Mouse (Mus musculus) gastrocnemius, adult 2 months (tissue): ENCODE measurements around the gene Syn3. TPM values are rescaled to one million over a fixed set of nuclear protein-coding genes. Genes with fewer than 3 reads are reported as not detected.

Source experiments
- DNase-seq: peaks from one replicate; pipeline ENCODE4 v3.0.0; 2022
- H3K27ac ChIP-seq: fragments of 200-600 bp; 2 replicates; pipeline ENCODE4 v1.8.1; 2022; ENCODE audit warnings: mild to moderate bottlenecking
- H3K4me3 ChIP-seq: fragments of 200-600 bp; 2 replicates; pipeline ENCODE4 v1.8.1; 2022; ENCODE audit warnings: mild to moderate bottlenecking, moderate library complexity
- CTCF ChIP-seq: fragments of 200-600 bp; IDR thresholded peaks from 2 replicates; pipeline ENCODE4 v1.8.1; 2022; ENCODE audit warnings: antibody characterized with exemption, mild to moderate bottlenecking, moderate library complexity
- intact Hi-C: fragments of 180-260 bp; cut with DNase I; formaldehyde crosslinking; loops from one replicate; pipeline ENCODE4 v1.15.1; 2025
- total RNA-seq, 2 experiments: library from RNA; stranded (reverse); gene quantifications; 2 replicates each; pipeline ENCODE4 v1.2.3; 2021

Gene Syn3
- total RNA-seq, 2 experiments from 2014 or later = 0.28 TPM

DNA sequence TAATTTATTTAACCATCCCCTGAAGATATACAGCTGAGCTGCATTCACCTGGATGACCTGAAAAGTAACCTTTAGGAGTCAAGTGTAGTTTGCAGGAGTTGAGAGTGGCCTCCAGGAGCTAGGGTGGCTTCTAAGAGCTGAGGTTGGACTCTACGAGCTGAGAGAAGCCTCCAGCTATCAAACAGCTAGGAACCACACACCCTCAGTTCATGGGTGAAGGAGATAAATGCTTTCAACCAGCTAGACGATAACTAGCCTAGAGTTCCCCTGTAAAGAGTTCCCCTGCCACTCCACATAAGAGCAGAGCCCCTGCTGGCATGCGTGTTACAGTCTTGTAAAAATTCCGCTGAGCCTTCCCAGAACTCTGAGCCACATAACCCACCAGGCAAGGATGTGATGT is 129.3 kb downstream of the Syn3 start:
- no peak for TF ChIP-seq CTCF
- Histone ChIP-seq H3K27ac (no peak overlapping the region), H3K4me3 (no peak overlapping the region)
- DNase-seq = no peak
- intact Hi-C loops = no loop called here

DNA sequence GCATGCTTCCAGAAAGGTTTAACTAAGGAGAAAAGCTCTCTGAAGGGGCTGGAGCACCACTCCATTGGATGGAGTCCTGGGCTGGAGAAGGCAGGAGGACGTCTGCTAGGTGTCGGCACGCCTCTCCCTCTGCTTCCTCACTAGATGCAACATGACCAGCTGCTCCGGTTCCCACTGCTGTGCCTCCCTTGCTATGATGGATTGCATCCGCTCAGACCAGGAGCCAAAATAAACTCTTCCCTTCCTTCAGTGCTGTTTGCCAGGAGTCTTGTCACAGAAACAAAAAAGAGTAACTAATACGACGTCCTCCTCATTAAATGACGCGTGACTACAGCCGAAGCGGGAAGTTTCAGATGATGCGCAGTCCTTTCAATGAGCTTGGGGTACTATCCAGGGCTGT is 129.9 kb downstream of the Syn3 start:
- intact Hi-C loops = no loop called here
- Histone ChIP-seq H3K4me3 (no peak overlapping the region), H3K27ac (no peak overlapping the region)
- DNase-seq = no peak
- no peak for TF ChIP-seq CTCF

DNA sequence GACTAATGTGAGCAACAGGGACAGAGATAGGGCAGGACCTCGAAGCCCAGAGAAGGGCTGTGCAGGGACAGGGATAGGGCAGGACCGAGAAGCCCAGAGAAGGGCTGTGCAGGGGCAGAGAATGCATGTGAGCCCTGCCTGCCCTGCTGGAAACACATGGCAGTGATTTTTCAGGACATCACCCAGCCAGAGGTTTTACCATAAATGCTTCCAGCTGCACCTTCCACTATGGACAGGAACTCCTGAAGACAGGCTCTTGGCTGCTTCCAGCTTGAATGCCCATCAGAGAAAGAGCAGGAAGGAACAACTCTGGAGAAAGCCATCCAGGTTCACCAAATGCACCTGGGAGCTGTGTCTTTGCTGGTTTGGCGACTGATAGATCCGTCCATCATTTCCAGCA is 131.3 kb downstream of the Syn3 start:
- intact Hi-C loops = no loop called here
- no peak for TF ChIP-seq CTCF
- Histone ChIP-seq H3K4me3 (no peak overlapping the region), H3K27ac (no peak overlapping the region)
- DNase-seq = no peak

DNA sequence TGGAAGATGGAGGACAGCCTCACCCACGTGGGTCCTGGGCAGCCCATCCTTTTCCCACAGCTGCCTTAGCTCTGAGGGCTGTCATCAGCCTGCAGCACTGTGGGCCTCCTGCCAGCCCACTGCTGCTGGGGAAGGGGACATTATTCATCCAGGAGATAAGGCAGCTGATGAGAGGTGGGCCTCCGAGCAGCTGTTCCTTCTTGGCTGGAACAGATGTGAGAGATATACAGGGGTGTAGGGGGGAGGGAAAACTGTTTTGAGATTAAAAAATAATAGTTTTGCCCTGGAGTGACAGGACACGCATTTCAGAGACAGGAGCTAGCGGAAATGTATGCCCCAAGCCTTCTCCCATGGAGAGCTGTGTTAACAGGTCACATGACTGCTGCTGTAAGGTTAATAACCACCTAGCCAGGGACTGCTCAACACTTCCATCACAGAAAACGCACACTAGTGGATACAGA is 133.0 kb downstream of the Syn3 start:
- intact Hi-C loops = no loop called here

DNA sequence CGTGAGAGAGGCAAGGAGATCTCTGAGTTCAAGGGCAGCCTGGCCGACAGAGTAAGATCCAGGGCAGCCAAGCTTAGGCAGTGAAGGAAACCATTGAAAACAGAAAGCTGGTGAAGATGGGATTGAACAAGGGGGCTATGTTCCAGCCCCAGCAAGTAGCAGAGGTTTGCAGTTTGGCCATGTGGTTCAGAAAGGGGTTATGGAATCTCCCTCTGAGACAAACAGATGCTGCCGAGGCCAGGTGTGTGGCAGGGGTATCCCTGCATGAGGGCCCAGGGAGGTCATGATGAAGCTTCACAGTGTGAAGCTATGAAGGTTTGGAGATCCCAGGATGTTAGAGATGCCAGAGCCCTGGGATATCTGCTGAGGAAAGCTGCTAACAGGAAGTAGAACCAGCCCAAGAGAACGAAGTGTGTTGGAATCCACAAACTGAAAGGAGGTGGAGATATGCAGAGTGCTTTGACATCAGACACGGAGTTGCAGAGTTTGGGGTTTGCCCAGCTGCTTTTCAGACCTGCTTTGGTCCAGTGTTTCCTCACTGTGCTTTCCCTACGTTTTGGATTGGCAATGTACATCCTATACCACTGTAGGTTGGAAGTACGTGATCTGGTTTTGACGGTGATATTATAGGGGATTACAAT is 134.9 kb downstream of the Syn3 start:
- intact Hi-C loops = no loop called here
- no peak for DNase-seq
- Histone ChIP-seq H3K4me3 (no peak overlapping the region), H3K27ac (no peak overlapping the region)
- no peak for TF ChIP-seq CTCF

More for the DNA sequence above, 133.0 kb downstream of the Syn3 start:
- TF ChIP-seq CTCF = no peak
- no peak for DNase-seq
- Histone ChIP-seq H3K27ac (no peak overlapping the region), H3K4me3 (no peak overlapping the region)

DNA sequence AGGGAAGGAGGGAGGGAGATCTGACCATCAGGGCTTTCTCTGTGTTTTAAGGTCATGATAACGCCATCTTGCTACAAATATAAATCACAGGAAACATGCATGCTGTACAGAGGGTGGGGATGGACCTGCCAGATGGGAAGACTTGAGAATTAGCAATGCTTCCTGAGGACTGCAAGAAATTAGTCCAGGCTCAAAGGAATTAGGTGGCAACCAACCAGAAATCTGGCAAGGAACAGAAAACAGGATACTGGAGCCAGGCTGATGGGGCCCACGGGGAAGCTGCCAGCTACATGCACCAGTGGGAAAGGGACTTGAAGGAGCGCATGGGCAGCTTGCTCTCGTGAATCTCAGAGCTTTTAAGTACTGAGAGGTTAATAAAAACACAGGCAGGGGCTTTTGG is 139.0 kb downstream of the Syn3 start:
- intact Hi-C loops = loop anchor here (5.0 kb wide), 2 partner anchors 47 to 93 kb away; no protein-coding TSS in a partner anchor
- no peak for TF ChIP-seq CTCF
- H3K4me3 ChIP-seq = no peak overlapping the region
- peak; percentile 51 for DNase-seq
- H3K27ac ChIP-seq = peak overlapping the region; percentile 49; the same call in 1 of the 2 replicates

DNA sequence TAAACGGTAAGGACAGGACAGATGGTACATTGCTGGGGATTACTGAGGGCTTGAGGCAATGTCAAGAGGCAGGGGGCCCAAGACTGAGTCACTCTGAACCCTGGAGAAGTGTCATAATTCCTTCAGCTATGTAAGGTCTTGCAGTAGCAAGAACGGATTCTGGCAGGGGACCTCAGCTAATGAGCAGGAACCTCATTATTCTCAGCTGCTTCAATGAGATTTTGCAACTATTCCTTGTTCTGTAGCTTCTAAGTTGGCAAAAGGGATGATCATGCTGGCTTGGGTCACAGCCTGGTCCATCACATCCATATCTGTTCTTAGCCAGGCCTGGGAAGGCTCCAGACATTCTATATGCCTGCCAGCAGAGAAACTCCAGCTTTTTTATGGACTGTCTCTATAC is 139.5 kb downstream of the Syn3 start:
- Histone ChIP-seq H3K4me3 (no peak overlapping the region), H3K27ac (peak overlapping the region; percentile 49; the same call in 1 of the 2 replicates)
- DNase-seq = no peak
- intact Hi-C loops = loop anchor here (5.0 kb wide), 2 partner anchors 47 to 93 kb away; no protein-coding TSS in a partner anchor
- TF ChIP-seq CTCF = no peak

DNA sequence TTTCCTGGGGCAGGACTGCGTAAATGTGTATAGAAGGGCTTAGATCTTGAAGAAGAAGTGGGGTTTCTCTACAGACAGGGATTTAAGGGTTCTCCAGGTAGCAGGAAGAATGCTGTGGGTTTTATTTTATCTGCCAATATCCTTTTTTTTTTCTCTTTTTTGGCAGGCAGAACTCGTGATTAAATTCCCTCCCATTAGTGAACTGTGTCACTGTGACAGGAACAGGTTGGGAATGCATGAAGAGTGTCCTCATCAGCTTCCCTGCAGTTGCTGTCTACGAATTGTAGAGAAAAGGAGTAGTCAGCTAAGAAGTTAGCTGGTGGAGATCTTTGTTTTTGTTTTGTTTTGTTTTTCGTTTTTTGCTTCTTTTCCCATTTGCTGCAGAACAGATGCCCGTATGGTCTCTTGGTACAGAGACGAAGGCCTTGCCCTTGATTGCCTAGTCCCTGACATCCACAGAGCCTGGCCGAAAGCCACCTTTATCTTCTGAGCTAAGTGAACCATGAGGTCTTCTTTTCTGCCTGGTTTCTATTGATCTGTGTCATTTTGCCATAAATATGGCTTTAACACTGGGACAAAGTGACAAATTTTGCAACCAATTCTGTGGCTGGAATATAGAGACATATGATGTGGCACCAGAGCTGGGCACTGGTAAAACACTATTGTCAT is 140.3 kb downstream of the Syn3 start:
- intact Hi-C loops = loop anchor here (5.0 kb wide), 2 partner anchors 46 to 94 kb away; no protein-coding TSS in a partner anchor
- Histone ChIP-seq H3K4me3 (no peak overlapping the region), H3K27ac (no peak overlapping the region)
- no peak for DNase-seq
- TF ChIP-seq CTCF = no peak

DNA sequence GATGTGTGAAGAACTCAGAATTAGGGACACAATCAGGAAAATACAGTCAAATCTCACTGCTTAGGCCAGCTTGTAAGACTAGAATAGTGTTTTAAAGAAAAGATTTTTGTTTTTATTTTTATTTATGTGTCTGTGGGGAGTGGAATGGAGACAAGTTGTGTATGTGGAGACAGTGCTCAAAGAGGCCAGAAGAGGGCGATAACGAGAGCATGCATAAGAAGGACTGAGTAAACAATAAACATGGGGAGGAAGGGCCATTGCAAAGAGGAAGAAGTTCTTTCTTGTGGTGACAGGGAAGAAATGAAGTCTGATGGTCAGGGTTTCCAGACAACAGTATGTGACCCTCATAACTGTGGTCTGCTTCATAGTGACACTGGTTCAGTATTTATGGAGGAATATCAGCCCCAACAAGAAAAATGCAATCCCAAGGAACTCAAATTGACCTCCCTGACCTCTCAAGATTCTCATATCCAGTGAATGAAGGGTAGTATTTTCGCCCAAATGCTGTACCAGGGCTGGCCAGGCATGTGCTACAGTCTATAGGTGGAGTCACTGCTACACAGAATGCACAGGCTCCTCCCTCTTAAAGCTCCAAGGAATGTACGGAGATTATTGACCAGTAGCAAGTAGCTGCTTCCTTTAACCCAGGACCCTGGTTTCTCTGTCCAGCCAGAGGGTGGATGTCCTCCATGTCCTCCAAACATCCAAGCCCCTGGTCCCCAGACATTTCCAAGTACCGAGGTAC is 141.7 kb downstream of the Syn3 start:
- peak; percentile 68 for TF ChIP-seq CTCF
- intact Hi-C loops = loop anchor here (5.0 kb wide), 2 partner anchors 45 to 95 kb away; no protein-coding TSS in a partner anchor

DNA sequence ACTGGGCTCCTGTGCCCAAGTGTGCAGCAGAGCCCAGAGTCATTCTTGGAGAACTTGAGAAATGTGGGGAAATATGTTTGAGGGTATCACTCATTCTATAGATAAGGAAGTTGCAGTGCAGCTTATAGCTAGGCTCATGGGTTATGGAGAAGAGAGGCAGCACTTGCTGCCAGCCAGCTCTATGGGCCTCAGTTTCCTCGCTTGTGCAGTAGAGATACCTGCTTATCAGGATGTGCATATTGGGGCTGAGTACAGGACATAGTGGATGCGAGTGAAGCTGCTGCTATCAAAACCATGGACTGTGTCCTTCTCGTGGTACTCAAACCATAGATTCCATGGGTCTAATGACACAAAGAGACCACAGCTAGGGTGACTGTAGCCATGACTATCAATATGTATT is 146.2 kb downstream of the Syn3 start:
- Histone ChIP-seq H3K27ac (no peak overlapping the region), H3K4me3 (no peak overlapping the region)
- TF ChIP-seq CTCF = no peak
- DNase-seq = no peak
- intact Hi-C loops = no loop called here

More for the DNA sequence above, 141.7 kb downstream of the Syn3 start:
- H3K27ac ChIP-seq = no peak overlapping the region
- no peak for DNase-seq
- no peak overlapping the region for H3K4me3 ChIP-seq

DNA sequence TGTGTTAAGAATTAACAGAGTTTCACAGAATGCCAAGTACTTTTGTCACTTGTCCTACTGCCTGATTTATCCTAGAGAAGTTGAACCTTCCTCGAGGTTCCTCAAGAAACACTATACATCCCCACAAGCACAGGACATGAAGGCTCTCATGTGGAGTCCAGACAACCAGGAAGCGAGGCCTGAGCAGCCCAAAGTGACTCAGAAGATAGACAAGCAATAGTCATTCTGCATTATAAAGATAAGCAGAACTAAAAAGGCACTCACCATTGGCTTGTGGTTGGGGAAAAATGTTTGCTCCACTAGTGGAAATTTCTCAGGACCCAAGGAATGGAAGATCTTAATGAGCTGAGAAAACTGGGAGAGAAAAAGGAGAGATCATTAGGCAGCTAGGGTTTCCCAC is 147.4 kb downstream of the Syn3 start:
- no peak for TF ChIP-seq CTCF
- Histone ChIP-seq H3K27ac (no peak overlapping the region), H3K4me3 (no peak overlapping the region)
- intact Hi-C loops = no loop called here
- no peak for DNase-seq

DNA sequence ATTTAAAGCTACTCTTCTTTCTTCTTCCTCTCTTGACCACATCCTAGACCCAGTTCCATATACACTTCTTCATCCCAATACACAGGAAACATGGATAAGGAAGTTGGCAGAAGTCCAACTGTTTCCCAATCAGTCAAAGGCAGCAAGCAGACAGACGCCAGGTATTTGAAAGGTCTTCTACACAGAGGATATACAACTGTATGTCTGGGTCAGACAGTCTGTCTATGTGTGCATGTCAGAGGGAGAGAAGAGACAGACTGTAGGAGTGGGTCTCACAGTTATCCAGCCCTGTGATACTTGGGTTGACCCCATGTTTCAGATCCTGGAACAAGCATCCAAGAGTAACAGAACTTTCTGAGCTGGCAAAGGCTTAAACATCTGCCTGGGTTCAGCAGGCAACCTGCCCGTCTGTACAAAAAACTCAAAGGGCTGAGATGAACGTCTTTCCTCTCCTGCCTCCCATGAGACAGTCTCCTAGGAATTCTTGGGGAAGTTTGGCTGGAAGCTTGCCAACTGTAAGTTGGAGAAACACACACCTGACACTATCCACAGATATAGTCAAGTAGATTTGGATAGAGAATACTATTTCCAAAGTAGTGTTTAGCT is 152.4 kb downstream of the Syn3 start:
- Histone ChIP-seq H3K4me3 (no peak overlapping the region), H3K27ac (peak overlapping the region; percentile 41; the same call in 1 of the 2 replicates)
- intact Hi-C loops = no loop called here
- no peak for TF ChIP-seq CTCF
- no peak for DNase-seq
